Mouse (Mus musculus): ENCODE measurements around the gene Col4a2. TPM values are rescaled to one million over a fixed set of nuclear protein-coding genes. Genes with fewer than 3 reads are reported as not detected.

Gene Col4a2
- polyA plus RNA-seq, 1 experiment, result 26.3 TPM

DNA sequence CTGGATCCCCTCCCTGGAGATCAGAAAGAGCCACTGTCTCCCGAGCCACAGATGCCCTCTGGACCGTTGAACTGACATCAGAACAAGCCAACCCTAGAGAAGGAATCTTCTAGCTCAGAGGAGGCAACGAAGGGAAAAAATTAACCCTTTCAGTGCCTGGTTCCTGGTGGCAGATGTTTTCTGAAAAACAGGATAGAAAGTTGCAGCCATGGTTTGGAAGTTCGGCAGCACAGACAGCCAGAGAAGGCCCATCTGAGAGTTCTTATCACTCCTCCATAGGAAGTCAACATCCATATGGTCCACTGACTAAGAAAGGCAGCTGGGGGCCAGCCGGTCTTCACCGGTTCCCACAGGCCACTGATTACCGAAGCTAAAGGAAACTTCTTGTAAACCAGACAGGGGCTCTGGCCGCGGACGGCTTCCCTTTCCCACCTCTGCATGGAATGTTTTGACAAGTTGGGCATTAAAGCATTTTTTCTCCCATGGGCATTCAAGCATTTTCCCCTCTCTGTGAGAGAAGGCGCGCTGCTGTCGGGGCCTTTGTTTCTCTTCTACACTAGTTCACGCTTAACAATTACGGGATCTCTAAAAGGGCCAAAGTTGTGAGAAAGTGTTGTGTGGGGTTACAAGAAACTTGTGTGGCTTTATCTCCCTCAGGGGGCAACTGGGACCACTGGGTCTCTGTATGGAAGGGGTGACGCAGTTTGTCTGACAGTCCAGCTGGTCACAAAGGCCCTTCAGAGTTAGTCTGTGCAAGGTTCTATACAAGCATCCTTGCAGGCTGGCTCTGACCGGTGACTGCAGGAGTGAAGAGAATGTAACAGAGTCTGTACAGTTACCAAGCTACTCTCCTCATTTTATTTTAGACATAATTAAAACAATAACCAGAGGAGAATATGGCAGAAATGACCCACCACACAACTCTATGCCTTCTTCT lies 49.9 kb downstream of the Col4a2 start:
- Histone ChIP-seq H3K4me1 (ENCODE audit: control insufficient read depth, insufficient read depth, low read length) (peaks cover 3% of the 10 kb centered on the region; the same call in 1 of the 2 replicates), H3K27ac (ENCODE audit: insufficient read depth, low read length) (no peak overlapping the region), H3K4me3 (ENCODE audit: insufficient read depth, low read length) (no peak overlapping the region)
- no peak for TF ChIP-seq POLR2A (IDR thresholded peaks at IDR 0.05; ENCODE audit: extremely low read depth, insufficient read depth, low read length)
- no peak for TF ChIP-seq CTCF (IDR thresholded peaks at IDR 0.05; ENCODE audit: extremely low read depth, insufficient read depth, low read length)

DNA sequence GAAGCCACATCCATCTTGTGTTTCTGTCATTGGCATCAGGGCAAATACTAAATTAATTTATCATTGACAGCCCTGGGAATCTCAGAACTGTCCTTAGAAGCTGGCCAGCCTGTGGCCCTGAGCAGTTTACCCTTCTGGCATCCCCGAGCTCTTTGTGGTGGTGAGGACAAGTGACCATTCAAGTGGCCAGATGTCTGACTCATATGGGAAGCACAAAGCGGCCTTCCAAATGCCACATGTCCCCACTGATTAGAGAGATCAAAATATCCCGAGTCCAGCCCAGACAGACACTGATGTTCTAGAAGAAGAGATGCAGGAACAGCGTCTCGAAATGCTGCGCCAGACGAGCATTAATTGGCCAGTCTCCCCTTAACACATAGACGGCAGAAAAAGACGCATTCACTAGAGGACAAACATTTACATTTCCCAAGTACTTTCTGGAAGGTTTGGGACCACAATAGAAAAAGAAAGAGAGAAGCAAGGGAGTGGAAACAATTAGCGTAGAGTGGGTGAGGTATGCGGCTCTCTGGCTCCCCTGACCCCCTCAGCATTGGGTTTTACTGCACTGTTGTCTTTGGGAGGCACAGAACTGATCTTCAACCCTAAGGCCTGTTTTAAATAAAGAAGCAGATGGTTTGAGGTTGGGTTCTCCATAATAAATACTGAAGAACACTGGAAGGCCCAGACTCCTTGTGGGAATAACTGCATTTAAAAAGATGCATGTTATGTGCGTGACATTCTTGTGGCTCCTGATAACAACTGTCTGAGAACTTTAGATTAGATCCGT lies 50.9 kb downstream of the Col4a2 start:
- Histone ChIP-seq H3K4me3 (ENCODE audit: insufficient read depth, low read length) (no peak overlapping the region), H3K27ac (ENCODE audit: insufficient read depth, low read length) (no peak overlapping the region), H3K4me1 (ENCODE audit: control insufficient read depth, insufficient read depth, low read length) (peaks cover 3% of the 10 kb centered on the region; the same call in 1 of the 2 replicates)
- TF ChIP-seq CTCF (IDR thresholded peaks at IDR 0.05; ENCODE audit: extremely low read depth, insufficient read depth, low read length) (no peak), POLR2A (IDR thresholded peaks at IDR 0.05; ENCODE audit: extremely low read depth, insufficient read depth, low read length) (no peak)

DNA sequence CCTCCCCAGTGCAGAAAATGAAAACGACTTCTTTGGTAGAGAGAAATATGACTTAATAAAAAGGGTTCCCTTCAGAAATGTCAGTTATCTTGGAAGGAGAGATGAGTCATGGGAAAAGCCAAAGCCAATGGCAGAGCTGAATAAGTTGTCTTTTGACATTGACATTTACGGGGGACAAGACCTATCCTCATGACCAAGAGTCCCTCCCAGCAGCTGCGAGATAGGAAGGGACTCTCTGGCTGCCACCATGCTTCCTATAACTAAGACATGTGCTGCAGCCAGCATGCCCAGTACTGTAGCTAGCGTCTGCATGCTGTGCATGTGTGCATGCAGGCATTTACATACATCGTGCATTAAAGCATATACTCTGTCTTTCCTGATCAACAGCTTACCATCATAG lies 53.6 kb downstream of the Col4a2 start:
- Histone ChIP-seq H3K4me1 (ENCODE audit: control insufficient read depth, insufficient read depth, low read length) (peaks cover 3% of the 10 kb centered on the region; the same call in 1 of the 2 replicates), H3K27ac (ENCODE audit: insufficient read depth, low read length) (no peak overlapping the region), H3K4me3 (ENCODE audit: insufficient read depth, low read length) (no peak overlapping the region)
- TF ChIP-seq CTCF (IDR thresholded peaks at IDR 0.05; ENCODE audit: extremely low read depth, insufficient read depth, low read length), result no peak
- no peak for TF ChIP-seq POLR2A (IDR thresholded peaks at IDR 0.05; ENCODE audit: extremely low read depth, insufficient read depth, low read length)

DNA sequence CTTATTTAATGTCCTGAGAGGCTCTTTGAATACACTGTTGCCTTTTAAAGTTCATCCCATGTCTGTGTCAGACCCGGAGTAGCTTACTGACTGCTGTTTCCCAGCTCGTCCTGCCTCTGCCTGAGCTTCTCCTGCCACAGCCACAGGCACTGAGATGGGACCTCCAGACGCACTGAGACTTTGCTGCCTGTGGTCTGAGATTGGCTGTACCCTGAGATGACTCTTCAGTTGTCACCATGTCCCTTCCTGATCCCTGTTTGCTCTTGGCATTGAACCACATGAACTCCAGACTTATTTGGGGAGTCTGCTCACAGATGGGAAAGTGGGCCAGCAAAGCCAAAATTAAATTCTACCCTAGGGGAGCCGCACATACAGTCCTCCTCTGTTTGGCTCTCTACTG lies 54.1 kb downstream of the Col4a2 start:
- H3K4me1 ChIP-seq (ENCODE audit: control insufficient read depth, insufficient read depth, low read length), result peaks cover 4% of the 10 kb centered on the region
- no peak overlapping the region for H3K4me3 ChIP-seq (ENCODE audit: insufficient read depth, low read length)
- no peak for TF ChIP-seq POLR2A (IDR thresholded peaks at IDR 0.05; ENCODE audit: extremely low read depth, insufficient read depth, low read length)
- no peak for TF ChIP-seq CTCF (IDR thresholded peaks at IDR 0.05; ENCODE audit: extremely low read depth, insufficient read depth, low read length)
- no peak overlapping the region for H3K27ac ChIP-seq (ENCODE audit: insufficient read depth, low read length)

DNA sequence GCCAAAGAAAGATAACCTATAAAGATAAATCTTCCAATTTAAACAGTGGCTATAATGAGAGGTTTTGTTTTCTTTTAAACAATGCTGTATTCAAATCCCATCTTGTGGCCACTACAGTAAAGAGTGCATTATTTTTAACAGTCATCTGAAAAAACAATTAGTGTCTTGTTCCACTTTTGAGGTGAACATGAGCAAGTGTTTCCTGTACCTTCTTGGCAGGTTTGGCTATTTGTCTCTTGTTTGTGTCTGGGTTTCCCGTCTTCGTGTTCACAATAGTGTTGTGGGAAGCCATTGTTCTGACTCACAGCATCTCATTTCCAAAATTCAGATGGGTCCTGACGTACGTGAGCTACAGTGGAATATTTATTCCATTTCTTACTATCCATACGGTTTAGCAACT lies 55.1 kb downstream of the Col4a2 start:
- peaks cover 4% of the 10 kb centered on the region for H3K4me1 ChIP-seq (ENCODE audit: control insufficient read depth, insufficient read depth, low read length)
- TF ChIP-seq POLR2A (IDR thresholded peaks at IDR 0.05; ENCODE audit: extremely low read depth, insufficient read depth, low read length) (no peak), CTCF (IDR thresholded peaks at IDR 0.05; ENCODE audit: extremely low read depth, insufficient read depth, low read length) (no peak)
- no peak overlapping the region for H3K27ac ChIP-seq (ENCODE audit: insufficient read depth, low read length)

DNA sequence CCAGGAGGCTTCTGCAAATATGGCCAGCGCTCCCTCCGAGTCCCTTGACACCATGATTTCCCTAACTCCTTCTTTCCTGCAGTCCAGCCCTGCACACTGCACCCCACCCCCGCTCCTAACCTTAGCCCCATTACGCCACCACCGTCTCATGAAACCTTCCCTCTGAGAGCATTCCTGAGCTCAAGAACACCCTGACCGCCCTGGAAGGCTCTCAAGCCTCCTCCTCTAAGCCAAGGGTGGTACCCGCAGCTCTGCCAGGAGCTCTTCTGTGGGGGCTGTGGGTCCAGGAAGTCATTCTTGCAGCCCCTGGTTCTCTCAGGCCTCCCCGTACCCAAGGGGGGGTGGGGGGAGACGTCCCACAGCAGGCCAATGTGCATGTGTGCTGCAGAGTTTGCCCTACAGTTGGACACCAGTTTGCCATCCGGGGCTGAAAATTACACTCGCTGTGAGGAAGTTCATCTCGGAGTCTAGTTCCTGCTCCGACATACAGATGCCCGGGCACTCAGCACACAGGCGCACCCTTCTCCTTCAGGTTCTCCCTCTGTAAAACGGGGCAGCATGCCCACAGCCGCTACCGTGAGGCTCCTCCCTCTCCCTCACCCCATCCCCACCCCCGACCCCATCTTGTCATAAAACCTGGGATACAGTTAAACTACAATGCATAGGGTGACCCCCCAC lies 57.1 kb downstream of the Col4a2 start:
- Histone ChIP-seq H3K27ac (ENCODE audit: insufficient read depth, low read length) (no peak overlapping the region), H3K4me1 (ENCODE audit: control insufficient read depth, insufficient read depth, low read length) (peaks cover 4% of the 10 kb centered on the region), H3K4me3 (ENCODE audit: insufficient read depth, low read length) (no peak overlapping the region)
- TF ChIP-seq POLR2A (IDR thresholded peaks at IDR 0.05; ENCODE audit: extremely low read depth, insufficient read depth, low read length), result no peak
- no peak for TF ChIP-seq CTCF (IDR thresholded peaks at IDR 0.05; ENCODE audit: extremely low read depth, insufficient read depth, low read length)

More for the DNA sequence above, 55.1 kb downstream of the Col4a2 start:
- H3K4me3 ChIP-seq (ENCODE audit: insufficient read depth, low read length), result no peak overlapping the region

DNA sequence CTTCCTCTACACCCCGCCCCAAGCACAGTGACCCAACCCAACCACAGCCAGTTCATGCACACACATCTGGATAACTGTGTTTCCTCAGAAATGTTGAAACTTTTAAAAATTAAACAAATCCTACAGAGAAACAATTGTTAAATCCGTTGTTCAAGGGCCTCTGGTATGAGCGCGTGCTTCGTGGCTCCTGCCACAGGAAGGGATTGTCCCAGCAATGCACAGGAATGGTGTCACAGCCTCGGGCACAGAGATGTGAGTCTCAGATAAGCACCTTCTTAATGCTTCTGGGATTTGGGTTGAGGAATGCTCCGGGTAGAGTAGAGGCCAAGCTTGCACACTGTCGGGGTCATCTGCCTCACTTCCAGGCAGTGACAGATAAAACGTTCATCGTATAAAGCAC lies 58.7 kb downstream of the Col4a2 start:
- Histone ChIP-seq H3K4me3 (ENCODE audit: insufficient read depth, low read length) (no peak overlapping the region), H3K27ac (ENCODE audit: insufficient read depth, low read length) (no peak overlapping the region), H3K4me1 (ENCODE audit: control insufficient read depth, insufficient read depth, low read length) (peaks cover 4% of the 10 kb centered on the region)
- TF ChIP-seq CTCF (IDR thresholded peaks at IDR 0.05; ENCODE audit: extremely low read depth, insufficient read depth, low read length) (no peak), POLR2A (IDR thresholded peaks at IDR 0.05; ENCODE audit: extremely low read depth, insufficient read depth, low read length) (no peak)

DNA sequence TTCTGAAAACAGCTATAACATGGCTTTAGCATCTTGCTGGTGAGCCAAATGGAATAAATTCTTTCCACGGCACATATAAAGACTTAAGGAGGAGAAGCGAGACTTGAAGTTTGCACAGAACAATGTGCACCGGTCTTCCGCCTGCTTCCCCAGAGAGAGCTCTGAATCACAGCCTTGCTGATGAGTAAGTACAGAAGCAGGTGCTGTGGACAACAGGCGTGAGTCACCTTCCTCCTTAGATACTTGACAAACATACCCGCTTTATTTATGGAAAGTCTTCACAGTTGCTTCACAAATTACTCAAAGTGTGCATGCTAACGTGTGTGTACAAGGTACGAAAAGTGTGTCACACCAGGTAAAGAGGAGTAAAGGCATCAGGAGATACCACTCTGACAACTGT lies 59.5 kb downstream of the Col4a2 start:
- TF ChIP-seq POLR2A (IDR thresholded peaks at IDR 0.05; ENCODE audit: extremely low read depth, insufficient read depth, low read length) (no peak), CTCF (IDR thresholded peaks at IDR 0.05; ENCODE audit: extremely low read depth, insufficient read depth, low read length) (no peak)
- H3K4me3 ChIP-seq (ENCODE audit: insufficient read depth, low read length), result no peak overlapping the region
- peaks cover 2% of the 10 kb centered on the region; the same call in 1 of the 2 replicates for H3K4me1 ChIP-seq (ENCODE audit: control insufficient read depth, insufficient read depth, low read length)
- no peak overlapping the region for H3K27ac ChIP-seq (ENCODE audit: insufficient read depth, low read length)
